Mouse (Mus musculus) ovary, adult 10 weeks (tissue): ENCODE data around the gene Hsd17b12. TPM values are rescaled to one million over a fixed set of nuclear protein-coding genes. Genes with fewer than 3 reads are reported as not detected.

Experiments used
- polyA plus RNA-seq: library from polyadenylated mRNA; stranded (reverse); fragments of 350-450 nt; fragmentation: Illumina TruSeq; extraction: RNeasy Lipid Tissue Mini Kit (QIAGEN cat#74804); gene quantifications from one replicate; pipeline ENCODE4 v1.2.3, GENCODE M21; 2014

Gene Hsd17b12
- polyA plus RNA-seq, result 223 TPM

GRCm38 (mm10) chr2:94157592-94158519, at the start of gene Hsd17b12:
Gene Hsd17b12, minus strand, starts transcription at chr2:94157964.

GRCm38 (mm10) chr2:94010335-94011291, 147.2 kb downstream of the Hsd17b12 start, which contains the start of gene Alkbh3:
Gene Alkbh3, minus strand, starts transcription at chr2:94010807.

GRCm38 (mm10) chr2:93996254-93996653, 161.5 kb downstream of the Hsd17b12 start, which contains the start of gene Gm27027:
Gene Gm27027, minus strand, starts transcription at chr2:93996354.

Other genes with a start within 250 kb of the Hsd17b12 start
- not detected for gene Gm13889, start 200.8 kb downstream of the Hsd17b12 start, polyA plus RNA-seq
- gene Gm27027, start 161.6 kb downstream of the Hsd17b12 start, polyA plus RNA-seq, result not detected
- 10.8 TPM for gene Alkbh3, start 147.2 kb downstream of the Hsd17b12 start, polyA plus RNA-seq
- gene Ttc17, start 248.7 kb upstream of the Hsd17b12 start, polyA plus RNA-seq, result 57.4 TPM